Mouse (Mus musculus): ENCODE measurements around the gene Ebpl.

Ebpl gene

GRCm38 (mm10) chr14:61360131-61360980 lies at the start of gene Ebpl:
Gene Ebpl, minus strand, starts transcription at chr14:61360439.
- DNase-seq (ENCODE audit: low read depth, low spot score), result peak; percentile 92
- Histone ChIP-seq H3K36me3 (ENCODE audit: control insufficient read depth, insufficient read depth, low read length, poor library complexity, severe bottlenecking) (no peaks in the 10 kb centered on the region), H3K27me3 (ENCODE audit: control insufficient read depth, insufficient read depth, low read length, poor library complexity, severe bottlenecking) (no peaks in the 10 kb centered on the region)

GRCm38 (mm10) chr14:61410020-61410419 lies 49.8 kb upstream of the Ebpl start:
- Histone ChIP-seq H3K36me3 (ENCODE audit: control insufficient read depth, insufficient read depth, low read length, poor library complexity, severe bottlenecking) (no peaks in the 10 kb centered on the region), H3K27me3 (ENCODE audit: control insufficient read depth, insufficient read depth, low read length, poor library complexity, severe bottlenecking) (no peaks in the 10 kb centered on the region)
- DNase-seq (ENCODE audit: low read depth, low spot score), result no peak

GRCm38 (mm10) chr14:61407055-61407454 lies 46.8 kb upstream of the Ebpl start:
- H3K36me3 ChIP-seq (ENCODE audit: control insufficient read depth, insufficient read depth, low read length, poor library complexity, severe bottlenecking), result no peaks in the 10 kb centered on the region
- no peak for DNase-seq (ENCODE audit: low read depth, low spot score)
- H3K27me3 ChIP-seq (ENCODE audit: control insufficient read depth, insufficient read depth, low read length, poor library complexity, severe bottlenecking), result no peaks in the 10 kb centered on the region

- 0 out of 2 replicates have a peak, but pooled peaks cover 2% of the 10 kb centered on the region for H3K36me3 ChIP-seq (ENCODE audit: control insufficient read depth, insufficient read depth, low read length, poor library complexity, severe bottlenecking)
- no peaks in the 10 kb centered on the region for H3K27me3 ChIP-seq (ENCODE audit: control insufficient read depth, insufficient read depth, low read length, poor library complexity, severe bottlenecking)
- peak; percentile 42 for DNase-seq (ENCODE audit: low read depth, low spot score)
Measured at GRCm38 (mm10) chr14:61405761-61406160, 45.5 kb upstream of the Ebpl start.

GRCm38 (mm10) chr14:61404941-61405340 lies 44.7 kb upstream of the Ebpl start:
- 0 out of 2 replicates have a peak, but pooled peaks cover 4% of the 10 kb centered on the region for H3K36me3 ChIP-seq (ENCODE audit: control insufficient read depth, insufficient read depth, low read length, poor library complexity, severe bottlenecking)
- no peak for DNase-seq (ENCODE audit: low read depth, low spot score)
- H3K27me3 ChIP-seq (ENCODE audit: control insufficient read depth, insufficient read depth, low read length, poor library complexity, severe bottlenecking), result no peaks in the 10 kb centered on the region

- DNase-seq (ENCODE audit: low read depth, low spot score), result no peak
Measured at GRCm38 (mm10) chr14:61394745-61395144, 34.5 kb upstream of the Ebpl start.

GRCm38 (mm10) chr14:61390586-61390985 lies 30.3 kb upstream of the Ebpl start:
- Histone ChIP-seq H3K36me3 (ENCODE audit: control insufficient read depth, insufficient read depth, low read length, poor library complexity, severe bottlenecking) (no peaks in the 10 kb centered on the region), H3K27me3 (ENCODE audit: control insufficient read depth, insufficient read depth, low read length, poor library complexity, severe bottlenecking) (no peaks in the 10 kb centered on the region)
- no peak for DNase-seq (ENCODE audit: low read depth, low spot score)

More at GRCm38 (mm10) chr14:61394745-61395144, 34.5 kb upstream of the Ebpl start:
- no peaks in the 10 kb centered on the region for H3K27me3 ChIP-seq (ENCODE audit: control insufficient read depth, insufficient read depth, low read length, poor library complexity, severe bottlenecking)
- H3K36me3 ChIP-seq (ENCODE audit: control insufficient read depth, insufficient read depth, low read length, poor library complexity, severe bottlenecking), result no peaks in the 10 kb centered on the region

GRCm38 (mm10) chr14:61367290-61367689 lies 7.1 kb upstream of the Ebpl start:
- no peak for DNase-seq (ENCODE audit: low read depth, low spot score)
- Histone ChIP-seq H3K36me3 (ENCODE audit: control insufficient read depth, insufficient read depth, low read length, poor library complexity, severe bottlenecking) (peaks cover 9% of the 10 kb centered on the region; the same call in 1 of the 2 replicates), H3K27me3 (ENCODE audit: control insufficient read depth, insufficient read depth, low read length, poor library complexity, severe bottlenecking) (no peaks in the 10 kb centered on the region)

- DNase-seq (ENCODE audit: low read depth, low spot score), result no peak
- H3K36me3 ChIP-seq (ENCODE audit: control insufficient read depth, insufficient read depth, low read length, poor library complexity, severe bottlenecking), result peaks cover 3% of the 10 kb centered on the region; the same call in 1 of the 2 replicates
- H3K27me3 ChIP-seq (ENCODE audit: control insufficient read depth, insufficient read depth, low read length, poor library complexity, severe bottlenecking), result no peaks in the 10 kb centered on the region
Measured at GRCm38 (mm10) chr14:61364656-61365055, 4.4 kb upstream of the Ebpl start.

GRCm38 (mm10) chr14:61363734-61364133 lies 3.5 kb upstream of the Ebpl start:
- Histone ChIP-seq H3K36me3 (ENCODE audit: control insufficient read depth, insufficient read depth, low read length, poor library complexity, severe bottlenecking) (peaks cover 3% of the 10 kb centered on the region; the same call in 1 of the 2 replicates), H3K27me3 (ENCODE audit: control insufficient read depth, insufficient read depth, low read length, poor library complexity, severe bottlenecking) (no peaks in the 10 kb centered on the region)
- DNase-seq (ENCODE audit: low read depth, low spot score), result no peak

- DNase-seq (ENCODE audit: low read depth, low spot score), result no peak
- no peaks in the 10 kb centered on the region for H3K27me3 ChIP-seq (ENCODE audit: control insufficient read depth, insufficient read depth, low read length, poor library complexity, severe bottlenecking)
- H3K36me3 ChIP-seq (ENCODE audit: control insufficient read depth, insufficient read depth, low read length, poor library complexity, severe bottlenecking), result peaks cover 3% of the 10 kb centered on the region; the same call in 1 of the 2 replicates
Measured at GRCm38 (mm10) chr14:61362268-61362667, 2.0 kb upstream of the Ebpl start.

GRCm38 (mm10) chr14:61360981-61361511 lies 807 bp upstream of the Ebpl start:
- H3K27me3 ChIP-seq (ENCODE audit: control insufficient read depth, insufficient read depth, low read length, poor library complexity, severe bottlenecking), result no peaks in the 10 kb centered on the region
- no peak for DNase-seq (ENCODE audit: low read depth, low spot score)
- H3K36me3 ChIP-seq (ENCODE audit: control insufficient read depth, insufficient read depth, low read length, poor library complexity, severe bottlenecking), result no peaks in the 10 kb centered on the region

GRCm38 (mm10) chr14:61354251-61355235 lies 5.7 kb downstream of the Ebpl start:
- DNase-seq (ENCODE audit: low read depth, low spot score), result no peak
- Histone ChIP-seq H3K36me3 (ENCODE audit: control insufficient read depth, insufficient read depth, low read length, poor library complexity, severe bottlenecking) (no peaks in the 10 kb centered on the region), H3K27me3 (ENCODE audit: control insufficient read depth, insufficient read depth, low read length, poor library complexity, severe bottlenecking) (no peaks in the 10 kb centered on the region)

GRCm38 (mm10) chr14:61350808-61351207 lies 9.4 kb downstream of the Ebpl start:
- H3K27me3 ChIP-seq (ENCODE audit: control insufficient read depth, insufficient read depth, low read length, poor library complexity, severe bottlenecking), result no peaks in the 10 kb centered on the region
- DNase-seq (ENCODE audit: low read depth, low spot score), result no peak
- H3K36me3 ChIP-seq (ENCODE audit: control insufficient read depth, insufficient read depth, low read length, poor library complexity, severe bottlenecking), result no peaks in the 10 kb centered on the region

Measured in splenic B cell, adult 2 months (primary cell).